Mouse (Mus musculus) embryo, embryonic 11.5 days (tissue): ENCODE data around the gene Dad1.

Experiments used
- DNase-seq: peaks from one replicate; pipeline ENCODE4 v3.0.0-alpha.2; 2012; ENCODE audit warnings: low read depth, low spot score

Dad1 gene

DNA sequence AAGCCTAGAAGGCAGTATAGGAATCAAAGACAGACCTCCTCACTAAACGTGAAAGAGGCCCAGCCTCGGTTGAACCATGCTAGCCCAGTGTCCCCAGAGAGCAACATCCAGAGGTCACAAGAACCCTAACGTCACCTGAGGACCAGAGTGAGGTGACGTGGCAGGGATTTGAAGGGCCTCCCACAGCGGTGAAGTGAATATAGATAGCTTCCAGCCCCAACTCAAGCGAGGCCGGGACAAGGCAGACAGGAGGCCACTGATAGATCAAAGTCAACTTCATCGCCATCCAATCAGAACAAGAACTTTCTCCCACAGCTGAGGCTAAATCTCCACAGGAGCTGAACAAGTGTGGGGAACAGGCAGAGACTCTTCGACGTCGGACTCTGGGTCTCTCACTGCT, 28.2 kb downstream of the Dad1 start:
- DNase-seq, result no peak

- DNase-seq, result no peak
These were observed 29.1 kb downstream of the Dad1 start for GRCm38 (mm10) chr14:54224484-54225467.

DNA sequence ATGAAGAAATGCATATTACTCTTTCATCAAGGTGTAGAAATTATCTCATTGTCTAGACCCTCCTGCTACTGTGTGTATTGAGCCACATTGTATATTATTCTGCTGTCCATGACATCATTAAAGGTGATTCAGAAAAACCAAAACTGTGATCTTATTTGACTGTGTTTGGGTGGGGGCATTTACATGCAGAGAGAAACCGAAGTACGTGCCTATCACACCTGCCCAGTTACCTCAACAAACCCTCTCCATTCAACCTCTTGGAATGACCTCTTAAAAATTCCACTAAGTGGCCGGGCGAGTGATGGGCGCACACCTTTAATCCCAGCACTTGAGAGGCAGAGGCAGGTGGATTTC, 29.9 kb downstream of the Dad1 start:
- no peak for DNase-seq

- DNase-seq, result no peak
These were observed 30.4 kb downstream of the Dad1 start for GRCm38 (mm10) chr14:54223315-54224063.

DNA sequence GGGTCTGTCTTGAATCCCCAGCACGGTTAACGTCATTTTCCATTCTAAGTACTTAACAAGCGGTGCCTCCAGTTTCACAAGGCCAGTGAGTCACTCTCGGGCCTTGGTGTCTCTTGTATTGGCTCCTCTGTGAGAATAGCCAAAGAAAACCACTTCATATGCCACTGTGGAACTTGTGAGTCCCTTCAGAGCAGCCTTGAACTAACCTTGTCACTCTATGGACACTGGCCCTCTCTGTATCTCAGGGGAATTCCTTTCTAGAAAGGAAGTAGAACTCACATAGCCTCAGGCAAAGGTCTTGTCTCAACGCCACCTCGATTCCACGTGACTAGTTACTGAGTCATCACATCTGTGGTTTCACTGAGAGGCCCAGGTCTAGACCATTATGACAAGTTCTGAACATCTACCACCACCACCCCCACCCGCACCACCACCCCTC, 31.6 kb downstream of the Dad1 start:
- no peak for DNase-seq

DNA sequence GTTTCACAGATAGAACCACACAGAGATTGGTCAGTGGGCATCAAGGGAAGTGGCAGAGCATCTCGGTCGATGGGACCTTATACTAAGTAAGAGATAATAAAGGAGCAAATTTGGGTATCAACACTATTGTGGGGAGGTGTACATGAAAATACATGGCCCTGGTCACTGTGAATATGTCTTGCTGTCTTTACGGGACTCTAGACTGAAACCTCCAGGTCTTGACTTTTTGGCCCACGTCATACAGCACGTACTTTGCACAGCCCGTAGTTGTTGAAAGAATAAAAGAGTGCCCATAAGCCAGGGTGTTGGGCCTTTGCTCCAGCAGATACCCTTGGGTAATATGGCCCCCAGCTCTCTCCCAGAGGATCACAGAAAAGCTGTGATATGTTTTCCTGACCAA, 32.3 kb downstream of the Dad1 start:
- DNase-seq, result no peak

GRCm38 (mm10) chr14:54220726-54221494, 33.0 kb downstream of the Dad1 start:
- DNase-seq, result no peak

- DNase-seq, result no peak
These were observed 34.1 kb downstream of the Dad1 start for GRCm38 (mm10) chr14:54219849-54220248.

GRCm38 (mm10) chr14:54219256-54219655, 34.6 kb downstream of the Dad1 start:
- DNase-seq, result no peak

- no peak for DNase-seq
These were observed 35.2 kb downstream of the Dad1 start for GRCm38 (mm10) chr14:54218721-54219120.

DNA sequence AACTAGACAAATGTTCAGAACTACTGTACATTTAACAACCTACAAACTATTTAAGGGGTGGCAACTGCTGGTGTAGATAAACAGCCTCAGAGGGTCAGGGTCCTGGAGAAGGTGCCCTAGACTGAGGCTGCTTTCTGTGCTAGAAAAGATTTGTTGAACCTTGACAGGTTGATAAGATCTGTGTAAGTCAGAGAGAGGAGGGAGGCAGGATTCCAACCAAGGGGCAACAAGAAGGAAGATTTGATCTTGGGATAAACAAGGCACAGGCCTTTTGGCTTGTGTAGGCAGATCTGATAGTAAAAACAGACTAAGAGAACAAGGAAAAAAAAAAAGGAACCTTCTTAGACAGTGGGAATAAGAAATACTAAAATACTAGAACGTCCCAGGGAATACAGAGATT, 35.7 kb downstream of the Dad1 start:
- no peak for DNase-seq

DNA sequence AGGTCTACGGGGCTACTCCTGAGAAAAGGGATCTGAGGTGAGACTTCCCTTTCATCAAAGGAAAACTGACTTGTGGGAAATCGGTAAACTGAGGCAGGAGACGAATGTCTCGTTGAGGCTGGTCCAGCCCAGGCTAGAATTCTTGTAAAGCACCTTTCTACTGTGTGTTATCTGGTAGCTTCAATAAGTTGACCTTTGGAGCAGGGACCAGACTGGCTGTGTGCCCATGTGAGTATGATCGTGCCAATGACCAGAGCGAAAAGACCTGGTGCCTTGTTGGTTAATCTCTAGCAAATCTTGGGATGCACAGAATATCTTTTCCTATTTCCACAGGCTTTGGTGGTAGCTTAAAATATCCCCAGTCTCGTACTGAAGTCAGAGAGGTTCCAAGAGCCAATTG, 37.8 kb downstream of the Dad1 start:
- DNase-seq, result no peak

DNA sequence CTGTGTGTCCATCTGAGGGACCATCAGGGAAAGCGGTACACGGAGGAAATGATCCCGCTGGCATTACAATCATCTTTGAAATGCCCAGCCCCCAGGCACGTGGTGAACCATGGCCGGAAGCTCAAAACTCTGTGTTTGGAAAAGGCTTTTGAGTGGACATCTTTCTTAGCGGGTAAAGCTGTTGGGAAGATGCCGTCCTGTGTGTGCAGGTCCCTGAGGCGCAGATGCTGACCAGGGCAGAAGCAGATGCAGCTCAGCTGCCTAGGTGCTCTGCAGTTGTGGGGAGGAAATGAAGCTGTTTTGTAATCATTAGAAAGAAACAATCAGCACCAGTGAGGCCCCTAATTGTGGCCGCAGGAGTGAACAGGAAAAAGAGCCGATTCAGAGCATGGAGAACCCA, 39.0 kb downstream of the Dad1 start:
- no peak for DNase-seq

DNA sequence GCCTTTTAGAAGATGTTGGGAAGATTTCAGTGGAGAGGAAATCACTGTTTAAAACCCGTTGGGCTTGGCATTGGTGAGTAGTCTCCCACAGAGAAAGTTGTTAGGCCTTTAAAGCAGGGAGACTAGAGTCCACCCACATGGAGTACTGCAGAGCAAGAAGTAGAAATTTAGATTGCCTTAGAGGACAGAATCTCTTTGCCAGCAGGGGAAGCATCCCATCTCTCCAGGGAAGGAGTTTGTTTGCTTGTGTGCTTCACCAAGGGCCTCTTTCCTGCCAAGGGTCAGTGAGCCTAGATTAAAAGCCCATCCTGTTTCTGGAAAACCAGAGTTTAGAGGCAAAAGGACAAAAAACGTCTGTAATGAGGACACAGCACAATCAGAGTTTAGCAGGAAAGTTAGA, 39.4 kb downstream of the Dad1 start:
- no peak for DNase-seq

DNA sequence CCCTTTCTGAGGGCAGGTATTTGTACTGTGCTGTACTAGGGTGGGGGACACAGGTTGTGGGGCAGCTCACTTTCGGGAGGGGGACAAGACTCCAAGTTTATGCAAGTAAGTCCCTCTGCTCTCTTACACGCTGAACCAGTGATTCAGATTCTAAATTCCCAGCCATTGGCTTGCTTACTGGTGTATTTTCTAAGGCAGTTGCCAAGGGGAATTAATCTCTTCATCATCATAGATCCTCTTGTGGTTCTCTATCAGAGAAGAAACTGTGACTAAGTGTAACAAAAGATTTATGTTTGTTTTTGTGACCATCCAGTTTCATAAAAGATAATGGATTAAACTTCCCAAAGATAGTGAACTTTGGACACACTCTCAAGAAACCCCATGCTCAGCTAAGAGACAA, 40.2 kb downstream of the Dad1 start:
- no peak for DNase-seq

GRCm38 (mm10) chr14:54211755-54212154, 42.1 kb downstream of the Dad1 start:
- no peak for DNase-seq

GRCm38 (mm10) chr14:54211199-54211598, 42.7 kb downstream of the Dad1 start:
- no peak for DNase-seq

- no peak for DNase-seq
These were observed 43.5 kb downstream of the Dad1 start for GRCm38 (mm10) chr14:54210401-54210800.

GRCm38 (mm10) chr14:54209932-54210331, 44.0 kb downstream of the Dad1 start:
- no peak for DNase-seq

DNA sequence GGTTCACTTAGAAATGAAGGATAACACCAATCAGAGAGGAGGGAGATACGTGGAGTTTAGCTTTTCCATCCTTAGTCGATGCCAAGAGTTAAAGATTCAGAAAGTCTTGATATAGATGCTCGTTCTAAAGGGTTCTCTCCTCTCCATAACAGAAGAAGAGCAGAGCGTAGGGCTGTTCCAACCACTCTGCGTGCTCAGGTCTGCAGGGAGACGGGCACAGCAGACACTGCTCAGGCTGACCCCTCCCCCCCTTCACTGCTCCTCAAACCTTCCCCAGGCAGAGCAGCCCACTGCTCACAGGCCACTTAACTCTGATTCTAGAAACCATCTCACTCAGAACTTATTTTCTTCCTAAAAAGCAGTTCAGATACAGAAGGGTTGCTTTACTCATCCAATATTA, 45.2 kb downstream of the Dad1 start:
- DNase-seq, result no peak

DNA sequence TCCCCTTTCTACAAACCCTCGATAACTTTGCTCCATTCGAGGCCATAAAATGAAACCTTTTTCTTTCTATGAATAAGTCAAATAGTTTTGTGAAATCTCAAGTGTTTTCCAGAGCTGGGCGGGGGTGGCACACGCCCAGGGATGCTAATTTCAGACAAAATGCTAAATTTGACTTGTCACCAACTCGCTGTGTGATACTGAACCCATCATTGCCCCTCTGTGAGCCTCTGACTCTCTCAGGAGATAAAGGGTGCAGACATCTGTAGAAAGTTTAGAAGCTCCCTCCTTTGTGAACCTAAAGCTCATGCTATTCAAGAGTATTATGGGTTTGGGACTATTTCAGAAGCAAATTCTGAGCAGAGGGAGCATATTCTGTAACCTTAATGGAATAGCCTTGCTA, 46.0 kb downstream of the Dad1 start:
- no peak for DNase-seq
